Mouse (Mus musculus) CD8-positive naive resting alpha-beta T cell, adult 57 days (primary cell): ENCODE measurements around the gene Aqp7. TPM values are rescaled to one million over a fixed set of nuclear protein-coding genes. Genes with fewer than 3 reads are reported as not detected.

Experiments used
- total RNA-seq: library from RNA; stranded (reverse); gene quantifications from one replicate; pipeline ENCODE4 v1.2.4, GENCODE M21; 2023

The Aqp7 gene
- total RNA-seq: not detected

GRCm38 (mm10) chr4:41047524-41048271, at the start of gene Aqp7:
Aqp7 (minus strand) TSS chr4:41048139.

Other genes starting within 250 kb of the Aqp7 start
- gene B4galt1, start 194.1 kb downstream of the Aqp7 start, total RNA-seq: 77.8 TPM
- gene Spink4, start 128.1 kb downstream of the Aqp7 start, total RNA-seq: not detected
- 68.1 TPM for gene Bag1, start 99.8 kb downstream of the Aqp7 start, total RNA-seq
- 25.7 TPM for gene Chmp5, start 99.7 kb downstream of the Aqp7 start, total RNA-seq
- 90.5 TPM for gene Nfx1, start 77.2 kb downstream of the Aqp7 start, total RNA-seq
- gene Aqp3, start 50.0 kb upstream of the Aqp7 start, total RNA-seq: 65.0 TPM
- gene Nol6, start 76.3 kb upstream of the Aqp7 start, total RNA-seq: 74.9 TPM
- gene Ube2r2, start 87.6 kb upstream of the Aqp7 start, total RNA-seq: 66.4 TPM
- gene Ubap2, start 227.0 kb upstream of the Aqp7 start, total RNA-seq: 70.6 TPM